Mouse (Mus musculus): ENCODE results near the gene Sp3.
"Not testable (repeated sequence)": the region's sequence is repeated elsewhere in the genome, so short reads cannot be mapped to it uniquely, and the experiment has no call there.

The Sp3 gene

GRCm38 (mm10) chr2:72980337-72981074, at the start of gene Sp3:
Gene Sp3, minus strand, starts transcription at chr2:72980446.
- DNase-seq (ENCODE audit: low spot score): peak; percentile 97

DNA sequence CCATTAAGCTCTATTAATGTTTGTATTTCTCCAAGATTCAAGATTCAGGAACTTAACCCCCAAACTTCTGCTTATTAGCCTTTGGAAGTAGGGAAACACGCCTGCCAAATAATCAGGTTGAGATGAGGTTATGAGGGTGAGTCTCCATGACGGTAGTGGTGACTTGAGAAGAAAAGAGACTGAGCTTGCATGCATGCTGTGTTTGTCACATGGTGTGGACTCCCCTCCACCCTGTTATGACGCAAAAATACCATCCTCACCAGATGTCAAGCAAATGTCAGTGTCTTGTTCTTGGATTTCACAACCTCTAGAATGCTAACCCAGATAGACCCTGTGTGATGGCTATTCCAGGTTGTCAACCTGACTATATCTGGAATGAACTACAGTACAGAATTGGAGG, 49.6 kb upstream of the Sp3 start:
- no peak for DNase-seq (ENCODE audit: low spot score)

DNA sequence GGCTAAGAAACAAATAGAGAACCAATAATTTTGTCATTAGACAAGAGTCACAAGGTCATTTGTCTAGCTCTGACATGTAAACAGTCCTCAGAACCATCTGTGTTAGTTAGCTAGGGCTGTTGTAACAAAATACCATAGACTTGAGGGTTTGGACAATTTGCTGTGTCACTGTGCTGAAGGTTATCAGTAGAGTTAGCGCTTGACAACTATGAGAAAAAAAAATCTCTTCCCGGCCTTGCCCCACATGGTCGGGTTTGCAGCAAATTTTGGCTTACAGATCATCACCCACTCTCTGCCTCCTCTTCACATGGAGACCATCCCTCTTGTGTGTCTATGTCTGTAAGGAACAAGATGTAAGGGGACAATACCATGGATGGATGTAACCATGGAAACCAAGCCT, 47.8 kb upstream of the Sp3 start:
- no peak for DNase-seq (ENCODE audit: low spot score)

GRCm38 (mm10) chr2:73027126-73027525, 46.9 kb upstream of the Sp3 start:
- DNase-seq (ENCODE audit: low spot score): no peak

DNA sequence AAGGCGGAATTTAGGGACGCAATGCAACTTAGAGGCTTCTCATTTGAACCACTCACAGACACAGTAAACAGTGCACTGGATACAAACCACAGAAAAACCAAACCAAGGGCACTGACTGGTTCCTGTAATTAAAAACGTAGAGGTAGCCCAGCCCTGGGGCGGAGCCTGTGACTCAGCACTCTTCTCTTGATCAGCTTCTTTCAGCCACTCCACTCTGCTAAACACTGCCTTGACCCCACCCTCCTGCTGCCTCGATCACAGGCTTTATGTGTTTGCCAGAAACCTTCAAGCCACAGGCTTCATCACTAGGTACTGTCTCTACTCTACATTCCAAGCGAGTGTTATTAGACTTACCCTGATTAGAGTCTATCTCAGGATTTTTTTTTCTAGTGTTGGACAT, 43.6 kb upstream of the Sp3 start:
- peak; percentile 38 for DNase-seq (ENCODE audit: low spot score)

- DNase-seq (ENCODE audit: low spot score): no peak
Observed at GRCm38 (mm10) chr2:73021046-73021445, 40.8 kb upstream of the Sp3 start.

GRCm38 (mm10) chr2:73019371-73020146, 39.3 kb upstream of the Sp3 start:
- DNase-seq (ENCODE audit: low spot score): no peak

GRCm38 (mm10) chr2:73014063-73014462, 33.8 kb upstream of the Sp3 start:
- DNase-seq (ENCODE audit: low spot score): not testable (repeated sequence)

- no peak for DNase-seq (ENCODE audit: low spot score)
Observed at GRCm38 (mm10) chr2:73012636-73013035, 32.4 kb upstream of the Sp3 start.

DNA sequence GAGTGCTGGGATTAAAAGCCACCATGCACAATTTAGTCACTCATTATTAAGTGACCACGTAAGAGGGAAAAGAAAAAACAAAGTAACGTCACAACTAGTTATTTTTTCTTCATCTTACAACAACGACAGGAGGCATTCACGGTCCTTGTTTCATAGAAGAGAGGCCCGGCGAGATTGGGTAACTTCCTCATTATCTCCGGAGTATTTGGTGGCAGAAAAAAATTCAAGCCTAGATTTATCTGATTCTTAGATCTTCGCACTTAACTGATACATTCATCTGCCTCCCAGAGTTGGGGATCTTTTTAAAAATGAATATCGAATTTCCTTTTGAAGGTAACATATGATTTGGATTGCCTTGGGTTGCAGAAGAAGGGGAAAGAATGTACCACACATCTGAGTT, 27.2 kb upstream of the Sp3 start:
- no peak for DNase-seq (ENCODE audit: low spot score)

DNA sequence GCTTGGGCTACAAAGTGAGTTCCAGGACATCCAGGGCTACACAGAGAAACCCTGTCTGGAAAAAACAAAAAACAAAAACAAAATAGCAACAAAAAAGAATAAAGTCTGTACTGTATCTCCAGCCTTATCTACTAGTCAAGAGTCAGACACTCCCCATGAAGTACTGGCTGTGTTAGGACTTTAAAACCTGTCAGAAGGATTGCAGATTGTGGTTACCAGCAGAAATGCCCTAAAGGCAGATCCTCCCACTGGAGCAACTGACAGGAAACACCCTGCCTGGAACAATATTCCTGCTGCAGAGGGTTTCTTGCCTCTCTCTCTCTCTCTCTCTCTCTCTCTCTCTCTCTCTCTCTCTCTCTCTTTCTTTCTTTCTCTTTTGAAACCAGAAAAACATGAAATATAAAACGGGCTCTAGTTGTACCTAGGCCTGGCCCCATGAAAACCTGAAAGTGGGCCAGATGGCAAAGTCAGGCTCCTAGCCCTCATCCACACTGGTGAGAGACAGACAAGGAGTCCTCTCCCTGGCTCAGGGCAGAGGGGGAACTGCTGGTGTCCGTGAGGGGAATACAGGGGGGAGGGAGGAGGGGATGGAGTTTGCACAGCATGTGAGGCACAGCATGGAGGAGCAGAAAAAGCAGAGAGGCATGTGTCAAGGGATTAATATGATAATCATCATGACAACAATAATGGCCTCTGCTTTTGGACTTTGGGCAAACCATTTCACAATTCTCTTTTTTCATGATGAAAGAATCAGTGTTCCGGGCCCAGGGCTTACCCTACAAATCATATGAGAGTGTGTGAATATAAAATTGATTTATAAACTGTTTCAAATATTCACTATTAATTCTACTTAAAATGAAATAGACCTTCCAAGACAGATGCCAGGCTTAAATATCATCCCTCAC, 25.6 kb upstream of the Sp3 start:
- DNase-seq (ENCODE audit: low spot score): no peak

DNA sequence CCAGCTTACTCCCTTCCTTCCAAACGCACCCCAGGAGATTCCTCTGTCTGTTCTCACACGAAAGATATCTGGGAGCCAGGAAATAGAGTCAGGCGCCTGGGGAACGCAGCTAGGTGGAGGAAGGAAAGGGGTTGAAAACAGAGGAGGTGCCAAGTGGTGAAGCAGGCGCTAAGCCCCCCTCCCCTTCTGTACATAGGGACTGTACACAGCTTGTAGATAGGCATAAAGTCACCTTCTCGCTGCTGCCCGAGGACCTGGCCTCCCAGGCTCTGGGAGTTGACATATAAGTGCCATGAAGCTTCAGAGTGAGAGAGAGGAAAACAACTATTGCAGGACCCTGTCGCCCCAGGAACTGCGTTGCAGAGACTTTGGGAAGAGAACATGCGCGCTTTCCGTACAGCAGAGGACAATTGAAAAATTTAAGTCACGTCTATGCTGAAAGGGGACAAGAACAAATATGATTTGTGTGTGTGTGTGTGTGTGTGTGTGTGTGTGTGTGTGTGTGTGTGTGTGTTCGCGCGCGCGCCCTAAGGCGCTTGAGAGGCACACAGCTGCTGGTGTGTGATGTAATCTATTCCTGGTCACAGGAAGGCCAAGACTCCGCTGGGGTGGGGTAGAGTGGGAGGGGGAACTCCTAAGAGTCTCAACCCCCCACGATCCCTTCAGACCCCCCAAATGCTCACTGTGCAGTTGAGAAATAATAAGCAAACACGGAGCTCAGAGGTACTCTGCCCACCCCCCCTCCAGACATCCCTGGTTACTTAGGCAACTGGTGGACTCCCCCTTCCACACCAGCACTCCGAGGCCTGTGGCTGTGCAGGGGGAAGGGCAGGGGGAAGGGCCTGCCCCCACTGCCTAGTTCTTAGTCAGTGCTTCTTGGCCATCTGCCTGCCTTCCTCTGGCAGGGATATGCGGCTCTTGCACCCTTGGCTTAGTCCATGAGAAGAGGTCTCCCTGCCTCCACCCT, 23.8 kb upstream of the Sp3 start:
- peak; percentile 42 for DNase-seq (ENCODE audit: low spot score)

DNA sequence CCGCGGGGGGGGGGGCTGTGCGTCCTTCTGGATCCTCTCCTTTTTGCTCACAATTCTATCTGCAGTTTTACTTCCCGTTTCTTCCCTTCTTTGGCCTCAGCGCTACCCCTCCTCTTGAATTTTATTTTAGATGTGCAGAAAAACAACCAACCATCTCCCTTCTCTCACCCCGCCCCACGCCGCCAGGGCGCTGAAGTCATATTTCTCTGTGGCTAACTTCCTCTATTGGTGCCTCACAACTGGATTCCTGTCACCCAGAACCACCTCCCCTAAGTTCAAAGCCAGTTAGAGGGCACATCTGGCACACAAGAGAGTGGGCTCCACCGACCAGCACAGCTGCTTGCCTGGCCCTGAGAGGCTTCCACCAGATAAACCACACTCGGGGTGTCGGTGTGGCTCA, 22.8 kb upstream of the Sp3 start:
- DNase-seq (ENCODE audit: low spot score): no peak

DNA sequence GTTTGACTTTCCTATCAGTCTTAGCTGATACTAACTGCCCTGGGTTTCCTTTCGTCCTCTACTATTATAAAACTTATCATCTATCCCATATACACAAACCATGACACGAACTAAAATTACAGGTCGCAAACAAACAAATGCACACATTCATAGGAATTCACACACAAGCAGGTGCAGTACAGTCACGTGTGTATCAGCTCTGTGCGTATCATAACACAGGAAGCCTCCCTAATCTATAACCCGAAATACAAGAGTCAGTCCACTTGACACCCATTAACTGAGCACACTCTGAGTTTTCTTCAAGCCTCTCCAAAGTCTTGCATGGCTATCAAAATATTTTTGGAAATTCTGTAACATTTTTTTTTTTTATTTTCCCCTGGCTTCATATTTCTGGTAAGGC, 22.2 kb upstream of the Sp3 start:
- no peak for DNase-seq (ENCODE audit: low spot score)

DNA sequence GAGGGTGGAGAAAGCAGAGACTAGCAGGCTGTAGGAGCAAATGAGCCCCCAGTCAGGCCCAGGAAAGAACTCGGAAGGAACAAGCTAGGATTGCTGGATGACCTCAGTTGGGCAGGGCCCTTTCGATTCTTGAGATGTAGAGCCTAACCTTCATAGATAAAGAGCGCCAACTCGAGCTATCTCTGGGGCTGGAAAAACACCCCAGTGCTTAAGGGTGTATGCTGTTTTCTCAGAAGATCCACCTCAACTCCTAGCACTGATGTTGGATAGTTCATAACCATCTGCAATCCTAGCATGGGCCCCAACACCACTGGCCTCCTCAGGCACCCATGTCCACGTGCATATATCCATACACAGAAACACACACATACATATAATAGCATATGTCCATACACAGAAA, 21.7 kb upstream of the Sp3 start:
- DNase-seq (ENCODE audit: low spot score): no peak

DNA sequence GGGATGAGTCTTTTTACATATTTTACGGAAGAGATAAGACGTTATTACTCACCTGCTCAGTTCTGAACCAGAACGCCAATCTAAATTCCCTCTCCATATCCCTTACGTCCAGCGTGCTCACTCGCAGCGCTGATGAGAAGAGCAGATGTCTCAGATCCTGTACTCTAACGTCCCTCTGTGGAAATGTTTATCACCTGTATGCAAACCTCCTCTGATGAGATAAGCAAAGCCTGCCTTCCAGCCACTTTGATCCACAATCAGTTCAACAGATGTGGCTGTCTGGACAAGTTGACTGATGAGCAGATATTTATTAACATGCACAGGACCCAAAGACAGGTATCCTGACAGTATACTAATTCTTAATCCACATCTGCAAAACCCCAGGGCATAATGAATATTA, 19.9 kb upstream of the Sp3 start:
- DNase-seq (ENCODE audit: low spot score): no peak

GRCm38 (mm10) chr2:72997586-72997985, 17.3 kb upstream of the Sp3 start:
- no peak for DNase-seq (ENCODE audit: low spot score)

DNA sequence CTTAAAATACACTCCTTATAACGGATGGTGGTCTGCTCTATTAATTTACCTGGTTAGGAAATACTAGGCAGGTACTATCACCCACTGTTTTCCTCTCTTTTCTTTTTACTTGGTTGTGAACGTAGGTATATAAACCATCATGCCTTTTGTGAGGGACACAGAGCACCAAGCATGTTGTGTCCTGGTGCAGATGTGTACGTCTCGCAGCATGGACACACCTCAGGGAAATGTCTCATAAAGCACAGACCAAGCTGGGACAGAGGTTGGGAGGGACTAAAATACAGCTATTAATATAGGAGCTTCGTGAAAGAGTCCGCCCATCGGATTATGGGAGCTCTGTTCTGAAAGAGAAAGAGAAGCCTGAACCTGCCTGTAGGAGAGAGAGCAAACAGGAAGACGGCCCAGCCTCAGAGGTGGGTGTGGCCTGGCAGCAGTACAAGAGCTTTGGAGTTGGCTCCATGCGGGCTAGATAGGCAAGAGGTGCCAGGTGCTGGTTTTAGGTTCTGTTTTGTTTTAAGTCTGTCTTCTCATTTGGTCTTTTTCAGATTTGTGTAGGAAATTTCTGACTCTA, 16.6 kb upstream of the Sp3 start:
- DNase-seq (ENCODE audit: low spot score): no peak

DNA sequence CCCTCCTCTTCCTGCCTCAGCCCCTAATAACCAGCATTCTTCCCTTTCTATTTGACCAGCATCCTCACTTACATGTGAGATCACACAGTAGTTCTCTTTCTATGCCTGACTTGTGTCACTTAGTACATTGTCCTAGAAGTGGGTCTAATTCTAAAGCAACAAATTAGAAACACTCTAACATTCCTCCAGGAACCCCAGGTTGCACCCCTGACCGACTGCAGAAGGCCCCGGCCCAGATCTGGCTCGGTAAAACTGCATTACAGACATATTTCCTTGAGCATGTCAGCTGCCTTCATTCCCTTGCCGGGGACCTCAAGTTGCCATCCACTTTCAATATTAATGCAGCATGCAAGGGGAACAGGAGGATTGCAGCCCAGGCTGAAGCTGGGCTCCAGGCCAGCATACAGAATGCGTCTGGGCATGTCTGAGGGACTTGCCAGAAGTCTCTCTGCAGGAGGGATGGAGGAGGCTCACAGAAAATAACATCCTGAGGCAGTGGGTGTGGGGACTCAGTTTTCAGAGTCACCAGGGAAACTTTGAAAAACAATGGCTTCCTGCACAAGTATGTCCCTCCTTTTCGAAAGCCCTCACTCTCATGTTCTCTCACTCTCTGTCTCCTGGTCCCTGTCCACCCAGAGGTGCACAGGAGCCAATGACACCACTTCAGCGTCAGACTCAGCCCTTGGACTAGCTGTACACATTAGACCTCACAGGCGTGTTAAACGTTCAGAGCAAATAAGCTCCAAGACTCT, 15.3 kb upstream of the Sp3 start:
- DNase-seq (ENCODE audit: low spot score): no peak

DNA sequence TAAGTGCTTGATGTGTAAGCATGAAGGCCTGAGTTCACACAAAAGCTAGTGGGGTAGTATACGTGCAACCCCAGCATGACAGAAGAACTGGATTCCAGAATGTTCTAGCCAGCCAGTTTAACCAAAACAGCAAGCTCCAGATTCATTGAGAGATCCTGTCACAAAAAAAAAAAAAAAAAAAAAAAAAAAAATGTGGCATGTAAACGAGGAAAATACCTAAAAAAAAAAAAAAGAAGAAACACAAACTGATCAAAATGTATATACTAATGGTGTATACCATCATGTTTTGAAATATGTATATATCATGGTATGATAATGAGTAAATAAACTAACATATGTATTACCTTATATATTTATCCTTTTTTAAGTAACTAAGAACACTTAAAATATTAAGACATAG, 13.9 kb upstream of the Sp3 start:
- DNase-seq (ENCODE audit: low spot score): no peak
